Mouse (Mus musculus) lung, postnatal 0 days (tissue): ENCODE measurements around the gene Atf4.

Source experiments
- CTCF ChIP-seq: IDR thresholded peaks from 2 replicates; pipeline ENCODE4 v1.5.1; 2016; ENCODE audit warnings: antibody characterized with exemption, mild to moderate bottlenecking
- EP300 ChIP-seq: IDR thresholded peaks from 2 replicates; pipeline ENCODE4 v1.6.1; 2016; ENCODE audit warnings: antibody characterized with exemption, mild to moderate bottlenecking, control low read depth

DNA sequence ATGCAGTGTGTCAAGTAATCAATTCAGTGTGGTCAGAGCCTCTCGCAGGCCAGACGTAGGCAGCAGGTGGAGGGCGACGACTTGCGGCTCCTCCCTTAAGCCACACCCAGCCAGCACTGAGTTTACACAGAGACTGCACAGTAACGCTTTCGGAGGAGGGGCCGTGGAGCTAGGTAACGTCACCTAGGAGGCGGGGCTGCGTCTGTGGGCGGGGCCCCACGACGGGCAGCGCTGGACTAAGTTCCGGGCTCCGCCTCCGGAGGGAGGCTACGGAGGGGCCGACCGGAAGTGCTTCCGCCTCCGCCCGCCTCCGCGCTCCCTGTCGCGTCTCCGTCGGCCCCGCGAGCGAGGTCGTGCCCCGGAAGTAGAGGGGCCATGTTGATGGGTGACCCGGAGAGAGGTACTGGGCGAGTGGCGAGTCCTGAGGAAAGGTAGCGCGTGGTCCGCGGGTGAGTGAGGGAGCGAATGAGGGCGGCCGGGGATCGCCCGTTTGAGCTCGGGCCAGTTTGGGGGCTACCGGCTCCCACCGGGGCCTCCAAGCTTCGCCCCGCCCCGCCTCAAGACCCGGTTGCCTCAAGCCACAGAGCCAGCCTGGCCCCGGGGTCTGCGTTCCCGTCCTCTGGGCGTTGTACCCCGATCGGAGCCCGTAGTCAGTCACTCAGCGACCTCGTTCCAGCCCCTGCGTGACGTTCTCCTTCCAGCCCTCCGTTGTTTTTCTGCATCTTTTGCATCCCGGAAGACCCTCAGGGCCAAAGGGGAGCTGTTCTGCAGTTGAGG lies 21.1 kb upstream of the Atf4 start, which contains the start of gene Mief1:
- peak; percentile 21; the same call in 1 of the 2 replicates for TF ChIP-seq CTCF
- TF ChIP-seq EP300, result no peak
